15 mouse cellular contexts compared by ENCODE assay signal in the genomic region with DNA sequence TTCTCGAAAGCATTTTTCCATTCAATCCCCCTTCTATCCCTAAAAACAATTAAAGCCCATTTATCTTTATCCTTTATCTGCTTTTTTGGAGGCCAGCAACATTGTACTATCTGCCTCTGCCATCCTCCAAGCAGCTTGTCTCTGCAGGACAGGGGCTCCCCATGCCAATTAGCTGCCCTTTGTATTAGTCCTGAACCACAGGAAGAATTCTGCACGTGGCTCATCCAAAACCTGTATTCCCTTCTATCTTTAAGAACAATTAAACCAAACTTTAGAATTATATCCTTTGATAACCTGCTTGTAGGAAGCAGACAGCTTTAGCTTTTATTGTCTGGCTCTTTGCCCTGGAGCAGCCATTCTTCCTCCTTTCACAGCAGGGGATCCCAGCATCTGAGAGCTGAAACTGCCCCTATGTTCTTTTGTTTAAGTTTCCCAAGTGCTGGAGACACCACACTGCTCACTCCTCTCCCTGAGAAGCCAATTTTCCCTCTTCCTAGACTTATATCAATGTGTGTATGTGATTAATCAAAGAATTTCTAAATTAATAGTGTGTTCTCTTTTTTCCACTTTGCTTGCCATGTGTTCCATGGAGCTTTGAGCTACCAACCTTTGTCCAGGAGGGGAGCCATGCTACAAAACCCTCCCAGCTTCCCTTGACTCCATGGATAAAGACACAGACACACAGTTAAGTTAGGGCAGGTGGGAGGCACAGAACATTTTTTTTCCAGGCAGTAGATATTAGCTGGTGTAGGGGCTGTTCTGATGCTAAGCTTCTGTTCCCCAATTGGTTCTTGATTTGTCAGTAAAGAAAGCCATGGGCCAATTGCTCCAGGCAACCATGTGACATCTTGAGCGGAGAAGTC.
DNase-seq lines count a peak whose midpoint lies in the region; ATAC-seq lines count a peak whose summit lies in the region.
"Had no signal": no experiment of that assay in that cellular context is flagged by ENCODE, and none has a peak within 500 bp of the region (broad histone marks: within the 10 kb centered on the region; RNA-seq: fewer than 3 reads in every experiment).

No protein-coding gene starts in this region.

- H3K27me3 ChIP-seq in forebrain, embryonic 11.5 days (ENCODE audit: control insufficient read depth, insufficient read depth, low read length) = no peaks in the 10 kb centered on the region
- H3K27me3 ChIP-seq in forebrain, embryonic 12.5 days = no peaks in the 10 kb centered on the region
- H3K27me3 ChIP-seq in midbrain, embryonic 15.5 days (replicated peaks) = no peaks in the 10 kb centered on the region
- H3K27me3 ChIP-seq: liver, embryonic 12.5 days had no signal

- H3K36me3 ChIP-seq in forebrain, embryonic 11.5 days (ENCODE audit: control insufficient read depth, insufficient read depth, low read length) = no peaks in the 10 kb centered on the region
- H3K36me3 ChIP-seq in forebrain, embryonic 12.5 days (replicated peaks) = no peaks in the 10 kb centered on the region
- H3K36me3 ChIP-seq in midbrain, embryonic 15.5 days (replicated peaks) = no peaks in the 10 kb centered on the region
- H3K36me3 ChIP-seq: liver, embryonic 12.5 days had no signal

- ATAC-seq in forebrain, embryonic 11.5 days (replicated peaks; ENCODE audit: low FRiP score) = peak; percentile 65
- no peak for ATAC-seq in forebrain, embryonic 12.5 days (ENCODE audit: low FRiP score)
- peak; percentile 82 for ATAC-seq in midbrain, embryonic 15.5 days (replicated peaks)
- ATAC-seq: intestine, embryonic 16.5 days; liver, embryonic 12.5 days had no signal

- no peak overlapping the region for H3K4me2 ChIP-seq in forebrain, embryonic 11.5 days (ENCODE audit: low read depth, low read length, severe bottlenecking)
- H3K4me2 ChIP-seq in forebrain, embryonic 12.5 days = no peak overlapping the region
- no peak overlapping the region for H3K4me2 ChIP-seq in midbrain, embryonic 15.5 days
- H3K4me2 ChIP-seq: liver, embryonic 12.5 days had no signal

- WGBS in forebrain, embryonic 11.5 days = 28% methylated on average over 3 of the region's 3 CpGs
- 29% methylated on average over 3 of the region's 3 CpGs for WGBS in forebrain, embryonic 12.5 days
- 31% methylated on average over 3 of the region's 3 CpGs for WGBS in midbrain, embryonic 15.5 days

- no peak overlapping the region for H3K4me3 ChIP-seq in forebrain, embryonic 11.5 days (ENCODE audit: low read depth, low read length)
- no peak overlapping the region for H3K4me3 ChIP-seq in forebrain, embryonic 12.5 days (replicated peaks)
- no peak overlapping the region for H3K4me3 ChIP-seq in midbrain, embryonic 15.5 days
- H3K4me3 ChIP-seq: liver, embryonic 12.5 days had no signal

- no peak overlapping the region for H3K27ac ChIP-seq in forebrain, embryonic 11.5 days (ENCODE audit: low read depth, low read length)
- H3K27ac ChIP-seq in forebrain, embryonic 12.5 days = no peak overlapping the region
- H3K27ac ChIP-seq in midbrain, embryonic 15.5 days = no peak overlapping the region
- H3K27ac ChIP-seq: liver, embryonic 12.5 days had no signal

- no peaks in the 10 kb centered on the region for H3K9me3 ChIP-seq in forebrain, embryonic 11.5 days (ENCODE audit: control insufficient read depth, low read length)
- H3K9me3 ChIP-seq in forebrain, embryonic 12.5 days = no peaks in the 10 kb centered on the region
- H3K9me3 ChIP-seq in midbrain, embryonic 15.5 days = no peaks in the 10 kb centered on the region
- H3K9me3 ChIP-seq: liver, embryonic 12.5 days had no signal

- no peaks in the 10 kb centered on the region for H3K4me1 ChIP-seq in forebrain, embryonic 11.5 days (replicated peaks; ENCODE audit: control insufficient read depth, insufficient read depth, low read length)
- peaks cover 6% of the 10 kb centered on the region for H3K4me1 ChIP-seq in forebrain, embryonic 12.5 days
- no peaks in the 10 kb centered on the region for H3K4me1 ChIP-seq in midbrain, embryonic 15.5 days
- H3K4me1 ChIP-seq: liver, embryonic 12.5 days had no signal

- no peak for DNase-seq in forebrain, embryonic 11.5 days (ENCODE audit: low spot score)
- DNase-seq in Muller cell, postnatal 12 days (ENCODE audit: inconsistent ontology term) = peak; percentile 75
- DNase-seq in embryo, embryonic 9.5 days (ENCODE audit: extremely low spot score) = peak; percentile 24
- DNase-seq in ovary, postnatal 10 days (ENCODE audit: low spot score) = no peak
- DNase-seq in urinary bladder, postnatal 25 days (ENCODE audit: low spot score) = no peak
- no peak for DNase-seq in layer of hippocampus, postnatal 36 days
- DNase-seq: adrenal gland, postnatal 14 days; B cell, adult 2 months; gastrocnemius, postnatal 25 days; kidney, postnatal 36 days; lung, postnatal 10 days had no signal

- no peak overlapping the region for H3K9ac ChIP-seq in forebrain, embryonic 11.5 days (ENCODE audit: low read length)
- H3K9ac ChIP-seq in forebrain, embryonic 12.5 days = no peak overlapping the region
- no peak overlapping the region for H3K9ac ChIP-seq in midbrain, embryonic 15.5 days
- H3K9ac ChIP-seq: liver, embryonic 12.5 days had no signal

Comparison
In these comparisons a context has a peak if more than half of its experiments do, and no peak if none do; other contexts are left out.
1. DNase-seq: peak in Muller cell, postnatal 12 days (single experiment) and embryo, embryonic 9.5 days (single experiment); none in forebrain, embryonic 11.5 days (single experiment), ovary, postnatal 10 days (single experiment), urinary bladder, postnatal 25 days (single experiment) and layer of hippocampus, postnatal 36 days (0 of 2).